Mouse (Mus musculus) midbrain, postnatal 0 days (tissue): ENCODE measurements around the gene Hist1h3e. TPM values are rescaled to one million over a fixed set of nuclear protein-coding genes. Genes with fewer than 3 reads are reported as not detected.
"Not testable (repeated sequence)": the region's sequence is repeated elsewhere in the genome, so short reads cannot be mapped to it uniquely, and the experiment has no call there.

Experiments used
- ATAC-seq: fragments of 200-750 bp; cut with Nextera tagmentation; 2 replicates; pipeline ENCODE4 v1.8.0; 2017; ENCODE audit warnings: moderate number of reproducible peaks, mild to moderate bottlenecking, moderate TSS enrichment, moderate library complexity; ENCODE audit not compliant: low FRiP score
- DNase-seq: peaks from one replicate; pipeline ENCODE4 v3.0.0-alpha.2; 2015; ENCODE audit warnings: low spot score
- H3K27ac ChIP-seq: fragments of 300-500 bp; sonication (generic); 2 replicates; pipeline ENCODE4 v1.5.1; 2014; ENCODE audit warnings: low read depth, mild to moderate bottlenecking, low read length, mixed read lengths
- H3K27me3 ChIP-seq: fragments of 300-500 bp; sonication (generic); 2 replicates; pipeline ENCODE4 v1.6.1; 2014; ENCODE audit warnings: low read length, control low read depth, mixed read lengths; ENCODE audit not compliant: insufficient read depth
- H3K36me3 ChIP-seq: fragments of 300-500 bp; sonication (generic); 2 replicates; pipeline ENCODE4 v1.6.1; 2014; ENCODE audit warnings: low read length, control low read depth, mixed read lengths; ENCODE audit not compliant: insufficient read depth
- H3K4me1 ChIP-seq: fragments of 300-500 bp; sonication (generic); 2 replicates; pipeline ENCODE4 v1.6.1; 2014; ENCODE audit warnings: mild to moderate bottlenecking, control low read depth, antibody characterized with exemption, low read length, mixed read lengths; ENCODE audit not compliant: insufficient read depth
- H3K4me2 ChIP-seq: fragments of 300-500 bp; sonication (generic); 2 replicates; pipeline ENCODE4 v1.6.1; 2014; ENCODE audit warnings: low read depth, mild to moderate bottlenecking, low read length, mixed read lengths; ENCODE audit not compliant: poor library complexity, severe bottlenecking
- H3K4me3 ChIP-seq: fragments of 300-500 bp; sonication (generic); 2 replicates; pipeline ENCODE4 v1.5.1; 2014; ENCODE audit warnings: low read depth, mild to moderate bottlenecking, low read length, moderate library complexity
- H3K9ac ChIP-seq: fragments of 300-500 bp; sonication (generic); replicated peaks from 2 replicates; pipeline ENCODE4 v1.6.1; 2014; ENCODE audit warnings: mild to moderate bottlenecking, low read length, moderate library complexity, mixed read lengths; ENCODE audit not compliant: poor library complexity, severe bottlenecking
- H3K9me3 ChIP-seq: fragments of 300-500 bp; sonication (generic); 2 replicates; pipeline ENCODE4 v1.6.1; 2016; ENCODE audit warnings: low read length, control low read depth
- CTCF ChIP-seq: IDR thresholded peaks from 2 replicates; pipeline ENCODE4 v1.5.1; 2016; ENCODE audit warnings: antibody characterized with exemption, mild to moderate bottlenecking
- WGBS: fragments of 180-500 bp; shearing (Covaris S2); extraction: QIAGEN DNeasy Blood & Tissue Kit; methylation state at CpG from one replicate; pipeline ENCODE4 v1.1.7; 2014; 5-methylcytosine and 5-hydroxymethylcytosine counted together
- polyA plus RNA-seq: library from polyadenylated mRNA; unstranded; fragments of >200 nt; fragmentation: Nextera tagmentation; extraction: Ambion mirVana; gene quantifications from 2 replicates; pipeline ENCODE4 v1.2.1, GENCODE M21; 2015
- total RNA-seq: library from RNA; depleted of rRNA; stranded (reverse); fragments of >200 nt; gene quantifications from 2 replicates; pipeline ENCODE4 v1.2.3, GENCODE M21; 2014; rRNA removed

Hist1h3e gene
- total RNA-seq = 203 and 384 TPM in 2 replicates
- polyA plus RNA-seq = 1.2 and 1.9 TPM in 2 replicates

- H3K36me3 ChIP-seq, H3K4me1 ChIP-seq, H3K9me3 ChIP-seq, H3K27me3 ChIP-seq: not testable (repeated sequence)
- DNase-seq = peak; percentile 99
- Histone ChIP-seq H3K4me2 (peak within 1 kb of the TSS; percentile 70), H3K27ac (peak within 1 kb of the TSS; percentile 94), H3K9ac (peak within 1 kb of the TSS; percentile 56), H3K4me3 (peak within 1 kb of the TSS; percentile 42)
- peak; percentile 96 for ATAC-seq
- WGBS = under 1% methylated on average over 34 of the region's 67 CpGs
Observed at GRCm38 (mm10) chr13:23561883-23562659, at the start of gene Hist1h3e. Gene Hist1h3e, minus strand, starts transcription at chr13:23562369.

GRCm38 (mm10) chr13:23611638-23612037 is 49.5 kb upstream of the Hist1h3e start:
- ATAC-seq (no peak), DNase-seq (no peak)
- no peak for TF ChIP-seq CTCF
- Histone ChIP-seq H3K36me3 (no peaks in the 10 kb centered on the region), H3K9ac (no peak overlapping the region), H3K9me3 (no peaks in the 10 kb centered on the region), H3K4me2 (no peak overlapping the region), H3K4me1 (no peaks in the 10 kb centered on the region), H3K4me3 (no peak overlapping the region), H3K27ac (no peak overlapping the region), H3K27me3 (no peaks in the 10 kb centered on the region)
- 86% methylated on average over 3 of the region's 3 CpGs for WGBS

- TF ChIP-seq CTCF = no peak
- Histone ChIP-seq H3K4me1 (no peaks in the 10 kb centered on the region), H3K9ac (no peak overlapping the region), H3K27me3 (no peaks in the 10 kb centered on the region), H3K27ac (no peak overlapping the region), H3K36me3 (no peaks in the 10 kb centered on the region), H3K4me2 (no peak overlapping the region), H3K4me3 (no peak overlapping the region), H3K9me3 (no peaks in the 10 kb centered on the region)
- DNase-seq = no peak
- no peak for ATAC-seq
- WGBS = 65% methylated on average over 2 of the region's 2 CpGs
Observed at GRCm38 (mm10) chr13:23610393-23610792, 48.2 kb upstream of the Hist1h3e start.

- Histone ChIP-seq H3K9me3 (no peaks in the 10 kb centered on the region), H3K4me2 (no peak overlapping the region), H3K4me3 (no peak overlapping the region), H3K4me1 (no peaks in the 10 kb centered on the region), H3K27me3 (no peaks in the 10 kb centered on the region), H3K9ac (no peak overlapping the region), H3K36me3 (no peaks in the 10 kb centered on the region), H3K27ac (no peak overlapping the region)
- no peak for TF ChIP-seq CTCF
- no peak for ATAC-seq
- no peak for DNase-seq
Observed at GRCm38 (mm10) chr13:23609844-23610243, 47.7 kb upstream of the Hist1h3e start.

GRCm38 (mm10) chr13:23609209-23609608 is 47.0 kb upstream of the Hist1h3e start:
- DNase-seq (no peak), ATAC-seq (no peak)
- H3K4me3 ChIP-seq = no peak overlapping the region

GRCm38 (mm10) chr13:23605052-23605451 is 42.9 kb upstream of the Hist1h3e start:
- no peak for TF ChIP-seq CTCF
- 92% methylated on average over 3 of the region's 3 CpGs for WGBS
- no peak overlapping the region for H3K27ac ChIP-seq
- DNase-seq (no peak), ATAC-seq (no peak)
- no peaks in the 10 kb centered on the region for H3K36me3 ChIP-seq
- H3K9me3 ChIP-seq = no peaks in the 10 kb centered on the region
- no peaks in the 10 kb centered on the region for H3K4me1 ChIP-seq
- H3K27me3 ChIP-seq = no peaks in the 10 kb centered on the region
- H3K4me2 ChIP-seq = no peak overlapping the region
- H3K9ac ChIP-seq = no peak overlapping the region
- H3K4me3 ChIP-seq = no peak overlapping the region

More at GRCm38 (mm10) chr13:23609209-23609608, 47.0 kb upstream of the Hist1h3e start:
- H3K36me3 ChIP-seq = no peaks in the 10 kb centered on the region
- H3K9ac ChIP-seq = no peak overlapping the region
- 91% methylated on average over 4 of the region's 4 CpGs for WGBS
- no peaks in the 10 kb centered on the region for H3K4me1 ChIP-seq
- no peak for TF ChIP-seq CTCF
- H3K27me3 ChIP-seq = no peaks in the 10 kb centered on the region
- no peak overlapping the region for H3K27ac ChIP-seq
- no peaks in the 10 kb centered on the region for H3K9me3 ChIP-seq
- H3K4me2 ChIP-seq = no peak overlapping the region
